Mouse (Mus musculus) neural tube, embryonic 12.5 days (tissue): ENCODE results near the gene C1qtnf6. TPM values are rescaled to one million over a fixed set of nuclear protein-coding genes. Genes with fewer than 3 reads are reported as not detected.

ENCODE experiments used
- ATAC-seq: fragments of 200-750 bp; cut with Nextera tagmentation; 2 replicates; pipeline ENCODE4 v1.8.0; 2017; ENCODE audit warnings: low read depth, mild to moderate bottlenecking, moderate TSS enrichment, moderate library complexity; ENCODE audit not compliant: low FRiP score
- H3K27ac ChIP-seq: fragments of 300-500 bp; sonication (generic); 2 replicates; pipeline ENCODE4 v1.5.1; 2016
- H3K27me3 ChIP-seq: fragments of 300-500 bp; sonication (generic); replicated peaks from 2 replicates; pipeline ENCODE4 v1.6.1; 2016; ENCODE audit warnings: mild to moderate bottlenecking
- H3K36me3 ChIP-seq: fragments of 300-500 bp; sonication (generic); 2 replicates; pipeline ENCODE4 v1.6.1; 2016; ENCODE audit warnings: mild to moderate bottlenecking
- H3K4me1 ChIP-seq: fragments of 300-500 bp; sonication (generic); 2 replicates; pipeline ENCODE4 v1.6.1; 2016
- H3K4me2 ChIP-seq: fragments of 300-500 bp; sonication (generic); replicated peaks from 2 replicates; pipeline ENCODE4 v1.6.1; 2016; ENCODE audit warnings: mild to moderate bottlenecking
- H3K4me3 ChIP-seq: fragments of 300-500 bp; sonication (generic); 2 replicates; pipeline ENCODE4 v1.5.1; 2016
- H3K9ac ChIP-seq: fragments of 300-500 bp; sonication (generic); 2 replicates; pipeline ENCODE4 v1.6.1; 2016; ENCODE audit warnings: mild to moderate bottlenecking
- H3K9me3 ChIP-seq: fragments of 300-500 bp; sonication (generic); 2 replicates; pipeline ENCODE4 v1.6.1; 2016; ENCODE audit warnings: mild to moderate bottlenecking
- WGBS: fragments of 180-500 bp; shearing (Covaris S2); methylation state at CpG from one replicate; pipeline ENCODE4 v1.1.7; 2016; 5-methylcytosine and 5-hydroxymethylcytosine counted together
- polyA plus RNA-seq: library from polyadenylated mRNA; unstranded; fragments of >200 nt; fragmentation: Nextera tagmentation; extraction: Ambion mirVana; gene quantifications from 2 replicates; pipeline ENCODE4 v1.2.1, GENCODE M21; 2016

C1qtnf6 gene
- polyA plus RNA-seq = 7.1 and 8.7 TPM in 2 replicates

GRCm38 (mm10) chr15:78530671-78531450 is at the start of gene C1qtnf6:
TSS of gene C1qtnf6 (minus strand) at chr15:78531416.
- peak within 1 kb of the TSS; percentile 47; the same call in 1 of the 2 replicates for H3K9ac ChIP-seq
- H3K27me3 ChIP-seq = peaks cover 2% of the 10 kb centered on the region; the same call in 1 of the 2 replicates
- no peaks in the 10 kb centered on the region for H3K36me3 ChIP-seq
- 73% methylated on average over 17 of the region's 17 CpGs for WGBS
- H3K4me1 ChIP-seq = peaks cover 25% of the 10 kb centered on the region
- no peaks in the 10 kb centered on the region for H3K9me3 ChIP-seq
- no peak for ATAC-seq
- peak within 1 kb of the TSS; percentile 47; the same call in 1 of the 2 replicates for H3K27ac ChIP-seq
- H3K4me2 ChIP-seq = peak within 1 kb of the TSS; percentile 59
- peak within 1 kb of the TSS; percentile 30 for H3K4me3 ChIP-seq

GRCm38 (mm10) chr15:78576284-78576810 is 45.1 kb upstream of the C1qtnf6 start:
- H3K9ac ChIP-seq = no peak overlapping the region
- WGBS = 64% methylated on average over 4 of the region's 4 CpGs
- peaks cover 20% of the 10 kb centered on the region for H3K4me1 ChIP-seq
- no peak for ATAC-seq
- no peak overlapping the region for H3K4me2 ChIP-seq
- no peaks in the 10 kb centered on the region for H3K27me3 ChIP-seq
- no peaks in the 10 kb centered on the region for H3K9me3 ChIP-seq
- H3K36me3 ChIP-seq = no peaks in the 10 kb centered on the region
- H3K4me3 ChIP-seq = no peak overlapping the region
- no peak overlapping the region for H3K27ac ChIP-seq

- Histone ChIP-seq H3K9ac (no peak within 1 kb of the TSS), H3K4me3 (no peak within 1 kb of the TSS), H3K36me3 (no peaks in the 10 kb centered on the region), H3K4me2 (no peak within 1 kb of the TSS), H3K27me3 (no peaks in the 10 kb centered on the region), H3K9me3 (no peaks in the 10 kb centered on the region), H3K27ac (no peak within 1 kb of the TSS), H3K4me1 (no peaks in the 10 kb centered on the region)
- no peak for ATAC-seq
- WGBS = 84% methylated on average over 8 of the region's 8 CpGs
Observed at GRCm38 (mm10) chr15:78572658-78573397, 41.6 kb upstream of the C1qtnf6 start, which contains the start of gene Rac2. TSS of gene Rac2 (minus strand) at chr15:78572783.

GRCm38 (mm10) chr15:78572270-78572600 is 41.0 kb upstream of the C1qtnf6 start:
- no peak overlapping the region for H3K27ac ChIP-seq
- no peak overlapping the region for H3K4me2 ChIP-seq
- 98% methylated on average over 5 of the region's 5 CpGs for WGBS
- H3K9me3 ChIP-seq = no peaks in the 10 kb centered on the region
- no peaks in the 10 kb centered on the region for H3K36me3 ChIP-seq
- H3K9ac ChIP-seq = no peak overlapping the region
- H3K4me3 ChIP-seq = no peak overlapping the region
- ATAC-seq = no peak
- H3K4me1 ChIP-seq = no peaks in the 10 kb centered on the region
- H3K27me3 ChIP-seq = no peaks in the 10 kb centered on the region

GRCm38 (mm10) chr15:78571554-78572269 is 40.5 kb upstream of the C1qtnf6 start:
- 72% methylated on average over 16 of the region's 16 CpGs for WGBS
- Histone ChIP-seq H3K27me3 (no peaks in the 10 kb centered on the region), H3K4me2 (no peak overlapping the region), H3K9ac (no peak overlapping the region), H3K36me3 (no peaks in the 10 kb centered on the region), H3K9me3 (no peaks in the 10 kb centered on the region), H3K27ac (no peak overlapping the region), H3K4me3 (no peak overlapping the region), H3K4me1 (no peaks in the 10 kb centered on the region)
- ATAC-seq = no peak

- no peak overlapping the region for H3K4me2 ChIP-seq
- no peaks in the 10 kb centered on the region for H3K4me1 ChIP-seq
- no peaks in the 10 kb centered on the region for H3K36me3 ChIP-seq
- H3K4me3 ChIP-seq = no peak overlapping the region
- H3K9ac ChIP-seq = no peak overlapping the region
- WGBS = 92% methylated on average over 5 of the region's 5 CpGs
- no peaks in the 10 kb centered on the region for H3K9me3 ChIP-seq
- no peak overlapping the region for H3K27ac ChIP-seq
- ATAC-seq = no peak
- no peaks in the 10 kb centered on the region for H3K27me3 ChIP-seq
Observed at GRCm38 (mm10) chr15:78570170-78570569, 39.0 kb upstream of the C1qtnf6 start.

- no peak overlapping the region for H3K4me3 ChIP-seq
- H3K36me3 ChIP-seq = no peaks in the 10 kb centered on the region
- no peak overlapping the region for H3K27ac ChIP-seq
- H3K4me2 ChIP-seq = no peak overlapping the region
- H3K9me3 ChIP-seq = no peaks in the 10 kb centered on the region
- WGBS = 72% methylated on average over 9 of the region's 9 CpGs
- H3K4me1 ChIP-seq = no peaks in the 10 kb centered on the region
- no peaks in the 10 kb centered on the region for H3K27me3 ChIP-seq
- no peak for ATAC-seq
- no peak overlapping the region for H3K9ac ChIP-seq
Observed at GRCm38 (mm10) chr15:78567608-78568120, 36.4 kb upstream of the C1qtnf6 start.

- no peak for ATAC-seq
- H3K36me3 ChIP-seq = no peaks in the 10 kb centered on the region
- H3K9me3 ChIP-seq = no peaks in the 10 kb centered on the region
- H3K27me3 ChIP-seq = no peaks in the 10 kb centered on the region
- H3K27ac ChIP-seq = no peak overlapping the region
- H3K4me2 ChIP-seq = no peak overlapping the region
- H3K4me1 ChIP-seq = no peaks in the 10 kb centered on the region
- 80% methylated on average over 11 of the region's 11 CpGs for WGBS
- H3K4me3 ChIP-seq = no peak overlapping the region
- H3K9ac ChIP-seq = no peak overlapping the region
Observed at GRCm38 (mm10) chr15:78564764-78565435, 33.7 kb upstream of the C1qtnf6 start.

GRCm38 (mm10) chr15:78563937-78564336 is 32.7 kb upstream of the C1qtnf6 start:
- ATAC-seq = no peak
- no peaks in the 10 kb centered on the region for H3K9me3 ChIP-seq
- 82% methylated on average over 5 of the region's 5 CpGs for WGBS
- no peak overlapping the region for H3K4me3 ChIP-seq
- H3K27me3 ChIP-seq = no peaks in the 10 kb centered on the region
- no peak overlapping the region for H3K9ac ChIP-seq
- H3K36me3 ChIP-seq = no peaks in the 10 kb centered on the region
- H3K27ac ChIP-seq = no peak overlapping the region
- H3K4me2 ChIP-seq = no peak overlapping the region
- H3K4me1 ChIP-seq = no peaks in the 10 kb centered on the region

- no peak overlapping the region for H3K4me2 ChIP-seq
- WGBS = 97% methylated on average over 3 of the region's 3 CpGs
- H3K4me3 ChIP-seq = no peak overlapping the region
- no peaks in the 10 kb centered on the region for H3K9me3 ChIP-seq
- H3K27me3 ChIP-seq = no peaks in the 10 kb centered on the region
- H3K4me1 ChIP-seq = no peaks in the 10 kb centered on the region
- no peak overlapping the region for H3K9ac ChIP-seq
- H3K27ac ChIP-seq = no peak overlapping the region
- H3K36me3 ChIP-seq = no peaks in the 10 kb centered on the region
- ATAC-seq = no peak
Observed at GRCm38 (mm10) chr15:78563344-78563743, 32.1 kb upstream of the C1qtnf6 start.

- ATAC-seq = no peak
- Histone ChIP-seq H3K36me3 (no peaks in the 10 kb centered on the region), H3K4me2 (no peak overlapping the region)
Observed at GRCm38 (mm10) chr15:78559141-78559979, 28.1 kb upstream of the C1qtnf6 start.

More at GRCm38 (mm10) chr15:78559141-78559979, 28.1 kb upstream of the C1qtnf6 start:
- H3K27ac ChIP-seq = no peak overlapping the region
- no peak overlapping the region for H3K9ac ChIP-seq
- H3K4me3 ChIP-seq = no peak overlapping the region
- no peaks in the 10 kb centered on the region for H3K27me3 ChIP-seq
- no peaks in the 10 kb centered on the region for H3K9me3 ChIP-seq
- 71% methylated on average over 11 of the region's 11 CpGs for WGBS
- H3K4me1 ChIP-seq = no peaks in the 10 kb centered on the region
